Mouse (Mus musculus) midbrain, postnatal 0 days (tissue): ENCODE results near the gene Olfr54. TPM values are rescaled to one million over a fixed set of nuclear protein-coding genes. Genes with fewer than 3 reads are reported as not detected.
"Not testable (repeated sequence)": the region's sequence is repeated elsewhere in the genome, so short reads cannot be mapped to it uniquely, and the experiment has no call there.

Source experiments
- ATAC-seq: fragments of 200-750 bp; cut with Nextera tagmentation; 2 replicates; pipeline ENCODE4 v1.8.0; 2017; ENCODE audit warnings: moderate number of reproducible peaks, mild to moderate bottlenecking, moderate TSS enrichment, moderate library complexity; ENCODE audit not compliant: low FRiP score
- DNase-seq: peaks from one replicate; pipeline ENCODE4 v3.0.0-alpha.2; 2015; ENCODE audit warnings: low spot score
- H3K27ac ChIP-seq: fragments of 300-500 bp; sonication (generic); 2 replicates; pipeline ENCODE4 v1.5.1; 2014; ENCODE audit warnings: low read depth, mild to moderate bottlenecking, low read length, mixed read lengths
- H3K27me3 ChIP-seq: fragments of 300-500 bp; sonication (generic); 2 replicates; pipeline ENCODE4 v1.6.1; 2014; ENCODE audit warnings: low read length, control low read depth, mixed read lengths; ENCODE audit not compliant: insufficient read depth
- H3K36me3 ChIP-seq: fragments of 300-500 bp; sonication (generic); 2 replicates; pipeline ENCODE4 v1.6.1; 2014; ENCODE audit warnings: low read length, control low read depth, mixed read lengths; ENCODE audit not compliant: insufficient read depth
- H3K4me1 ChIP-seq: fragments of 300-500 bp; sonication (generic); 2 replicates; pipeline ENCODE4 v1.6.1; 2014; ENCODE audit warnings: mild to moderate bottlenecking, control low read depth, antibody characterized with exemption, low read length, mixed read lengths; ENCODE audit not compliant: insufficient read depth
- H3K4me2 ChIP-seq: fragments of 300-500 bp; sonication (generic); 2 replicates; pipeline ENCODE4 v1.6.1; 2014; ENCODE audit warnings: low read depth, mild to moderate bottlenecking, low read length, mixed read lengths; ENCODE audit not compliant: poor library complexity, severe bottlenecking
- H3K4me3 ChIP-seq: fragments of 300-500 bp; sonication (generic); 2 replicates; pipeline ENCODE4 v1.5.1; 2014; ENCODE audit warnings: low read depth, mild to moderate bottlenecking, low read length, moderate library complexity
- H3K9ac ChIP-seq: fragments of 300-500 bp; sonication (generic); replicated peaks from 2 replicates; pipeline ENCODE4 v1.6.1; 2014; ENCODE audit warnings: mild to moderate bottlenecking, low read length, moderate library complexity, mixed read lengths; ENCODE audit not compliant: poor library complexity, severe bottlenecking
- H3K9me3 ChIP-seq: fragments of 300-500 bp; sonication (generic); 2 replicates; pipeline ENCODE4 v1.6.1; 2016; ENCODE audit warnings: low read length, control low read depth
- CTCF ChIP-seq: IDR thresholded peaks from 2 replicates; pipeline ENCODE4 v1.5.1; 2016; ENCODE audit warnings: antibody characterized with exemption, mild to moderate bottlenecking
- whole genome bisulfite sequencing: fragments of 180-500 bp; shearing (Covaris S2); extraction: QIAGEN DNeasy Blood & Tissue Kit; methylation state at CpG from one replicate; pipeline ENCODE4 v1.1.7; 2014; 5-methylcytosine and 5-hydroxymethylcytosine counted together
- polyA plus RNA-seq: library from polyadenylated mRNA; unstranded; fragments of >200 nt; fragmentation: Nextera tagmentation; extraction: Ambion mirVana; gene quantifications from 2 replicates; pipeline ENCODE4 v1.2.1, GENCODE M21; 2015
- total RNA-seq: library from RNA; depleted of rRNA; stranded (reverse); fragments of >200 nt; gene quantifications from 2 replicates; pipeline ENCODE4 v1.2.3, GENCODE M21; 2014

Olfr54 gene
- total and polyA plus RNA-seq, 2 experiments from 2014 or later = not detected

DNA sequence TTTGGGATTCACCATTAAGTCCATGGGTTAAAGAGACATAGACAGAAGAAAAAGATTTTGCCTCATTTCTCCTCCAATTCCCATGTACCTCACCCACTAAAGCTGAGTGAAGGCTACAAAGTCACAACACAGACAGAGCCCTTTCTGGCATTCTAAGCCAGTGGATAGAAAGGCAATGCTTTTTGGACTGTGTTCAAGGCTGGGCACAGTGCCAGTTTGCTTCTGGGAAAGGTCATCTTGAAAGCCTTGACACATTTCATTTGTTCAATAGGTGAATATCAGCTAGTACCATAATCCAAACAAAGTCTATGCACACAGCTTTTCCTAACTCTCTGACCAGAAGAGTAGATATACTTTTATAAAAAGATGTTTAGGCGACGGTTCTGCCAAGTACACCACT lies 21.9 kb downstream of the Olfr54 start:
- Histone ChIP-seq H3K9ac (no peak overlapping the region), H3K9me3 (no peaks in the 10 kb centered on the region), H3K4me3 (no peak overlapping the region), H3K4me1 (no peaks in the 10 kb centered on the region), H3K27ac (no peak overlapping the region), H3K4me2 (no peak overlapping the region), H3K36me3 (no peaks in the 10 kb centered on the region), H3K27me3 (no peaks in the 10 kb centered on the region)
- TF ChIP-seq CTCF = no peak
- DNase-seq = peak; percentile 42
- ATAC-seq = no peak
- WGBS = 77% methylated on average over 2 of the region's 2 CpGs

GRCm38 (mm10) chr11:51044776-51045175 lies 30.7 kb downstream of the Olfr54 start:
- not testable (repeated sequence) for H3K4me3 ChIP-seq, H3K36me3 ChIP-seq, H3K9ac ChIP-seq, H3K27ac ChIP-seq, H3K4me1 ChIP-seq, DNase-seq, H3K4me2 ChIP-seq, H3K9me3 ChIP-seq, H3K27me3 ChIP-seq, ATAC-seq
- WGBS = 76% methylated on average over 3 of the region's 3 CpGs

- H3K27me3 ChIP-seq, H3K36me3 ChIP-seq, H3K9ac ChIP-seq, H3K9me3 ChIP-seq, H3K4me1 ChIP-seq, H3K27ac ChIP-seq, H3K4me3 ChIP-seq, H3K4me2 ChIP-seq, DNase-seq, ATAC-seq: not testable (repeated sequence)
- WGBS = 79% methylated on average over 3 of the region's 3 CpGs
These were observed 33.8 kb downstream of the Olfr54 start, which contains the start of gene Olfr1375 for GRCm38 (mm10) chr11:51047809-51048208. Gene Olfr1375 (plus strand): TSS chr11:51048109.

- no peak overlapping the region for H3K27ac ChIP-seq
- H3K9ac ChIP-seq = no peak overlapping the region
- 62% methylated on average over 2 of the region's 2 CpGs for WGBS
- H3K36me3 ChIP-seq = no peaks in the 10 kb centered on the region
- no peaks in the 10 kb centered on the region for H3K9me3 ChIP-seq
- no peak for DNase-seq
- no peaks in the 10 kb centered on the region for H3K27me3 ChIP-seq
- TF ChIP-seq CTCF = no peak
- H3K4me3 ChIP-seq = no peak overlapping the region
- no peak for ATAC-seq
- no peak overlapping the region for H3K4me2 ChIP-seq
- no peaks in the 10 kb centered on the region for H3K4me1 ChIP-seq
These were observed 37.6 kb downstream of the Olfr54 start for GRCm38 (mm10) chr11:51051678-51052077.

DNA sequence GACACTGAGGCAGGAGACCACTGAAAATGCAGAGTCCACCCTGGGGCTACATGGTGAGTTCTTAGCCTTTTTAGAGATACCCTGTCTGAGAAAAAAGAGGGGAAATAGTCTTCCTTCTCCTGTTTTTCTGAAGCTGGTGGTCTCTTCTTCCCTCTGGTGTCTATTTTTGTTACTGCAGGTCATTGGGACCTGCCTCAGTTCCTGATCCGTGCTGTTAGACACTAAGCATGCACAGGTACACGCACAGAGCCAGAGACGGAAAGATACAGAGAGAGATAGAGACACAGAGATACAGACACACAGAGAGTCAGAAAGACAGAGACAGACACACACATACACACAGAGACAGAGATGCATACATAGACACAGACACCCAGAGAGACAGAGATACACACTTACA lies 39.2 kb downstream of the Olfr54 start:
- DNase-seq (peak; percentile 32), ATAC-seq (no peak)
- Histone ChIP-seq H3K27ac (no peak overlapping the region), H3K9ac (no peak overlapping the region), H3K36me3 (no peaks in the 10 kb centered on the region), H3K9me3 (no peaks in the 10 kb centered on the region), H3K4me3 (no peak overlapping the region), H3K4me2 (no peak overlapping the region), H3K27me3 (no peaks in the 10 kb centered on the region), H3K4me1 (no peaks in the 10 kb centered on the region)
- WGBS = 43% methylated on average over 3 of the region's 3 CpGs
- peak; percentile 82 for TF ChIP-seq CTCF

DNA sequence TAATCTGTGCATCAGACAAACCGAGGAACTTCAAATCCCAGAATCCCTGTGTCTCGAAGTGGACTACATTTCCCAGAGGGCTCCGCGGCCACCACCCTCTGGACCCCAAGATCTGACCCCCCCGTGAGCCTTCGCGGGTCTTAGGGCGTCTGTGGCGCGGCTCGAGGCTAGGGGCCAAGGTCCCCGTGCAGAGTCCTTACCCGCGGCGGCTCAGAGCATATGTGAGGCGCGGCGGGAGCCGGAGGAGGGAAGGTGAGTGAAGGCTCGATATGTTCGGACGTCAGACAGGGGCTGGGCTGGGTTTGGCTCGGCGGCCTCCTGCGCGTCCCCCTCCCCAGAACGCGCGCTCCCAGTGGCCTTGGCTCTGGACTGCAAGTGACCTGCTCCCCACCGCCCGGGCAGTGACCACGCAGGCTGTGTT lies 45.1 kb downstream of the Olfr54 start, which contains the start of gene Zfp354a:
Zfp354a (plus strand) TSS at position 107 of the 421 bp plus-strand sequence.
- peak within 1 kb of the TSS; percentile 70 for H3K27ac ChIP-seq
- H3K4me3 ChIP-seq = peak within 1 kb of the TSS; percentile 80
- peak; percentile 48 for TF ChIP-seq CTCF
- WGBS = under 1% methylated on average over 30 of the region's 32 CpGs
- peak within 1 kb of the TSS; percentile 77 for H3K4me2 ChIP-seq
- 0 out of 2 replicates have a peak, but pooled peaks cover 3% of the 10 kb centered on the region for H3K4me1 ChIP-seq
- peak within 1 kb of the TSS; percentile 75 for H3K9ac ChIP-seq
- no peaks in the 10 kb centered on the region for H3K9me3 ChIP-seq
- peak; percentile 91 for ATAC-seq
- H3K27me3 ChIP-seq = no peaks in the 10 kb centered on the region
- H3K36me3 ChIP-seq = peaks cover 17% of the 10 kb centered on the region
- peak; percentile 89 for DNase-seq
